In genomic region chr15:93713428-93713827, GRCm38 (mm10) we compare ENCODE assay signal across 9 mouse cellular contexts.
DNase-seq lines count a peak whose midpoint lies in the region; ATAC-seq lines count a peak whose summit lies in the region.
"Had no signal": no experiment of that assay in that cellular context is flagged by ENCODE, and none has a peak within 500 bp of the region (broad histone marks: within the 10 kb centered on the region; RNA-seq: fewer than 3 reads in every experiment).

No protein-coding gene starts in this region.

- no peak overlapping the region for H3K4me2 ChIP-seq in stomach, embryonic 16.5 days (ENCODE audit: low read depth, low read length)
- no peak overlapping the region for H3K4me2 ChIP-seq in forebrain, embryonic 13.5 days
- H3K4me2 ChIP-seq: limb, embryonic 13.5 days had no signal

- DNase-seq in cerebellum, adult 9-10 months: peak; percentile 5
- DNase-seq in cerebellum, adult 8-10 months: no peak
- DNase-seq in right cerebral cortex, adult 18-20 months: peak; percentile 20
- DNase-seq in right cerebral cortex, postnatal 25 days: no peak
- DNase-seq in layer of hippocampus, postnatal 10 days (ENCODE audit: low spot score in 2 of 2): peak; percentile 31 to 47
- DNase-seq in thymus, postnatal 14 days: no peak

- no peak overlapping the region for H3K9ac ChIP-seq in stomach, embryonic 16.5 days (ENCODE audit: low read length)
- no peak overlapping the region for H3K9ac ChIP-seq in forebrain, embryonic 13.5 days
- H3K9ac ChIP-seq: limb, embryonic 13.5 days had no signal

- H3K4me1 ChIP-seq in stomach, embryonic 16.5 days (ENCODE audit: control insufficient read depth, insufficient read depth, low read length): 0 out of 2 replicates have a peak, but pooled peaks cover 5% of the 10 kb centered on the region
- H3K4me1 ChIP-seq in forebrain, embryonic 13.5 days: no peaks in the 10 kb centered on the region

- no peaks in the 10 kb centered on the region for H3K9me3 ChIP-seq in stomach, embryonic 16.5 days (replicated peaks; ENCODE audit: control insufficient read depth, low read length)
- H3K9me3 ChIP-seq in forebrain, embryonic 13.5 days (replicated peaks): no peaks in the 10 kb centered on the region
- H3K9me3 ChIP-seq: limb, embryonic 13.5 days had no signal

- H3K27me3 ChIP-seq in stomach, embryonic 16.5 days (ENCODE audit: control insufficient read depth, insufficient read depth, low read length): no peaks in the 10 kb centered on the region
- H3K27me3 ChIP-seq in forebrain, embryonic 13.5 days: no peaks in the 10 kb centered on the region
- H3K27me3 ChIP-seq: limb, embryonic 13.5 days had no signal

- WGBS in stomach, embryonic 16.5 days: 55% methylated on average over 7 of the region's 7 CpGs
- 87% methylated on average over 7 of the region's 7 CpGs for WGBS in forebrain, embryonic 13.5 days

- H3K4me3 ChIP-seq in stomach, embryonic 16.5 days (replicated peaks; ENCODE audit: low read length): no peak overlapping the region
- no peak overlapping the region for H3K4me3 ChIP-seq in forebrain, embryonic 13.5 days
- H3K4me3 ChIP-seq: limb, embryonic 13.5 days had no signal

- ATAC-seq in stomach, embryonic 16.5 days (ENCODE audit: insufficient read depth, low FRiP score): peak; percentile 19; the same call in 1 of the 2 replicates
- no peak for ATAC-seq in forebrain, embryonic 13.5 days

- no peaks in the 10 kb centered on the region for H3K36me3 ChIP-seq in stomach, embryonic 16.5 days (ENCODE audit: control insufficient read depth, insufficient read depth, low read length)
- H3K36me3 ChIP-seq in forebrain, embryonic 13.5 days (ENCODE audit: poor library complexity, severe bottlenecking): no peaks in the 10 kb centered on the region
- H3K36me3 ChIP-seq: limb, embryonic 13.5 days had no signal

- peak overlapping the region; percentile 58 for H3K27ac ChIP-seq in stomach, embryonic 16.5 days (ENCODE audit: low read length)
- H3K27ac ChIP-seq in forebrain, embryonic 13.5 days: no peak overlapping the region
- H3K27ac ChIP-seq: limb, embryonic 13.5 days had no signal

Comparison
In these comparisons a context has a peak if more than half of its experiments do, and no peak if none do; other contexts are left out.
1. DNase-seq: peak in cerebellum, adult 9-10 months (single experiment), right cerebral cortex, adult 18-20 months (single experiment) and layer of hippocampus, postnatal 10 days (2 of 2); none in cerebellum, adult 8-10 months (single experiment), right cerebral cortex, postnatal 25 days (single experiment) and thymus, postnatal 14 days (single experiment).